Mouse (Mus musculus): ENCODE data around the gene Tbc1d23.

- TF ChIP-seq CTCF (conservative IDR thresholded peaks at IDR 0.05; ENCODE audit: low read length) (no peak), POU5F1 (IDR thresholded peaks at IDR 0.05; ENCODE audit: borderline replicate concordance, low read length) (no peak), NANOG (IDR thresholded peaks at IDR 0.05; ENCODE audit: borderline replicate concordance, low read length) (no peak)
Measured at GRCm38 (mm10) chr16:57159835-57160234, 71.5 kb downstream of the Tbc1d23 start.

All from E14TG2a.4 (cell line).